9 mouse cellular contexts compared by ENCODE assay signal in the genomic region with DNA sequence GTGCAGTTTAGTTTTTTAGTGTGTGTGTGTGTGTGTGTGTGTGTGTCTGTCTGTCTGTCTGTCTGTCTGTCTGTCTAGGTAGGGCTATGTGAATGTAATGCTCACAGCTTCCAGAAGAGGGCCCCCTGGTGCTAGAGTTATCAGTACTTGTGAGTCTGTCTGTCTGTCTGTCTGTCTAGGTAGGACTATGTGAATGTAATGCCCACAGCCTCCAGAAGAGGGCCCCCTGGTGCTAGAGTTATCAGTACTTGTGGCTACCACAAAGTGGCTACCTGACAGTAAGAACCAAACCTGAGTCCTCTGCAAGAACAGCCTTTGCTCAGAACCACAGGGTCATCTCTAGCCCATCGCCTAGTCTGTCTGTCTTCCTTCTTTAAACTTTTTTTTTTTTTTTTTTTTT. TPM values are rescaled to one million over a fixed set of nuclear protein-coding genes. Genes with fewer than 3 reads are reported as not detected.
DNase-seq lines count a peak whose midpoint lies in the region; ATAC-seq and TF ChIP-seq lines count a peak whose summit lies in the region.
"Had no signal": no experiment of that assay in that cellular context is flagged by ENCODE, and none has a peak within 500 bp of the region (broad histone marks: within the 10 kb centered on the region; RNA-seq: fewer than 3 reads in every experiment).

No protein-coding gene starts in this region.

- H3K9me3 ChIP-seq in forebrain, embryonic 10.5 days, result no peaks in the 10 kb centered on the region
- H3K9me3 ChIP-seq in forebrain, embryonic 12.5 days, result no peaks in the 10 kb centered on the region
- no peaks in the 10 kb centered on the region for H3K9me3 ChIP-seq in ES-Bruce4 (replicated peaks; ENCODE audit: control insufficient read depth, insufficient read depth, low read length, poor library complexity, severe bottlenecking)
- no peaks in the 10 kb centered on the region for H3K9me3 ChIP-seq in lung, postnatal 0 days (ENCODE audit: low read length)
- H3K9me3 ChIP-seq: megakaryocyte, embryonic 14.5 days had no signal

- H3K4me3 ChIP-seq in forebrain, embryonic 10.5 days, result no peak overlapping the region
- H3K4me3 ChIP-seq in forebrain, embryonic 12.5 days (replicated peaks), result no peak overlapping the region
- no peak overlapping the region for H3K4me3 ChIP-seq in ES-Bruce4 (ENCODE audit: low read depth, low read length)
- H3K4me3 ChIP-seq in lung, postnatal 0 days (ENCODE audit: low read depth, low read length), result no peak overlapping the region
- H3K4me3 ChIP-seq: megakaryocyte, embryonic 14.5 days had no signal

- H3K9ac ChIP-seq in forebrain, embryonic 12.5 days, result no peak overlapping the region
- no peak overlapping the region for H3K9ac ChIP-seq in ES-Bruce4 (ENCODE audit: low read depth, poor library complexity, severe bottlenecking)
- no peak overlapping the region for H3K9ac ChIP-seq in lung, postnatal 0 days (replicated peaks; ENCODE audit: low read depth)

- H3K4me1 ChIP-seq in forebrain, embryonic 10.5 days, result peaks cover 39% of the 10 kb centered on the region
- peaks cover 30% of the 10 kb centered on the region for H3K4me1 ChIP-seq in forebrain, embryonic 12.5 days
- no peaks in the 10 kb centered on the region for H3K4me1 ChIP-seq in ES-Bruce4 (ENCODE audit: control insufficient read depth, insufficient read depth, low read length)
- no peaks in the 10 kb centered on the region for H3K4me1 ChIP-seq in lung, postnatal 0 days (ENCODE audit: insufficient read depth, low read depth, low read length)

- H3K36me3 ChIP-seq in forebrain, embryonic 10.5 days (replicated peaks), result 0 out of 2 replicates have a peak, but pooled peaks cover 4% of the 10 kb centered on the region
- H3K36me3 ChIP-seq in forebrain, embryonic 12.5 days (replicated peaks), result peaks cover 6% of the 10 kb centered on the region; the same call in 1 of the 2 replicates
- H3K36me3 ChIP-seq in ES-Bruce4 (ENCODE audit: control insufficient read depth, insufficient read depth, low read length, poor library complexity, severe bottlenecking), result no peaks in the 10 kb centered on the region
- no peaks in the 10 kb centered on the region for H3K36me3 ChIP-seq in lung, postnatal 0 days (ENCODE audit: insufficient read depth, low read length)

- 47% methylated on average over 1 of the region's 1 CpGs for WGBS in forebrain, embryonic 10.5 days
- 64% methylated on average over 1 of the region's 1 CpGs for WGBS in forebrain, embryonic 12.5 days
- WGBS in large intestine, adult 2 months, result 93% methylated on average over 1 of the region's 1 CpGs
- 77% methylated on average over 1 of the region's 1 CpGs for WGBS in lung, postnatal 0 days

- TF ChIP-seq CTCF in ES-Bruce4 (IDR thresholded peaks at IDR 0.05; ENCODE audit: low read depth, low read length), result peak; percentile 52
- TF ChIP-seq CTCF in lung, postnatal 0 days (IDR thresholded peaks at IDR 0.05), result peak; percentile 90

- ATAC-seq in forebrain, embryonic 12.5 days (ENCODE audit: low FRiP score), result no peak
- peak; percentile 26 for ATAC-seq in lung, postnatal 0 days

- TF ChIP-seq POLR2A in ES-Bruce4 (IDR thresholded peaks at IDR 0.05; ENCODE audit: insufficient read depth, low read length), result no peak

- no peaks in the 10 kb centered on the region for H3K27me3 ChIP-seq in forebrain, embryonic 10.5 days (ENCODE audit: poor library complexity, severe bottlenecking)
- H3K27me3 ChIP-seq in forebrain, embryonic 12.5 days, result no peaks in the 10 kb centered on the region
- no peaks in the 10 kb centered on the region for H3K27me3 ChIP-seq in ES-Bruce4 (ENCODE audit: control insufficient read depth, insufficient read depth, low read length, poor library complexity, severe bottlenecking)
- H3K27me3 ChIP-seq in lung, postnatal 0 days (replicated peaks; ENCODE audit: insufficient read depth, low read length), result no peaks in the 10 kb centered on the region
- H3K27me3 ChIP-seq: megakaryocyte, embryonic 14.5 days had no signal

- no peak overlapping the region for H3K27ac ChIP-seq in forebrain, embryonic 10.5 days
- H3K27ac ChIP-seq in forebrain, embryonic 12.5 days, result no peak overlapping the region
- no peak overlapping the region for H3K27ac ChIP-seq in ES-Bruce4 (ENCODE audit: insufficient read depth, low read length)
- H3K27ac ChIP-seq in lung, postnatal 0 days (ENCODE audit: low read length), result no peak overlapping the region

- DNase-seq in forebrain, embryonic 10.5 days (ENCODE audit: extremely low spot score, low spot score), result peak; percentile 63
- peak; percentile 80 for DNase-seq in c-Kit-positive CD71-positive TER-119-negative erythroid progenitor cells, embryonic 14.5 days (ENCODE audit: low read depth)
- peak; percentile 64 for DNase-seq in gastrocnemius, adult 18-20 months (ENCODE audit: low spot score)
- peak; percentile 50 for DNase-seq in large intestine, adult 2 months (ENCODE audit: low read depth, low spot score)
- peak; percentile 80 for DNase-seq in lung, postnatal 0 days (ENCODE audit: low spot score)
- peak; percentile 34 to 58 for DNase-seq in spleen, postnatal 10 days (ENCODE audit: low spot score in 2 of 2)

- H3K4me2 ChIP-seq in forebrain, embryonic 12.5 days, result no peak overlapping the region
- H3K4me2 ChIP-seq in lung, postnatal 0 days (replicated peaks; ENCODE audit: low read depth, low read length), result no peak overlapping the region

- no peak for TF ChIP-seq EP300 in ES-Bruce4 (IDR thresholded peaks at IDR 0.05; ENCODE audit: insufficient read depth, low read depth, low read length)
- TF ChIP-seq EP300 in lung, postnatal 0 days (IDR thresholded peaks at IDR 0.05), result no peak

RNA-seq across cellular contexts. Expression of a gene that starts 16.2 kb away (rescaled TPM):
- polyA plus RNA-seq in forebrain, embryonic 10.5 days (2016; fragmentation: Nextera tagmentation; extraction: Ambion mirVana), result 5.0 and 6.0 TPM in 2 replicates
- polyA plus RNA-seq in forebrain, embryonic 12.5 days (2016; fragmentation: Nextera tagmentation; extraction: Ambion mirVana), result 11.1 and 12.2 TPM in 2 replicates
- 15.8 and 16.8 TPM in 2 replicates for polyA plus RNA-seq in ES-Bruce4 (2011; ENCODE audit: insufficient read depth, insufficient read length, low read depth, missing spikeins)
- 1 to 10 TPM; 3.0 to 3.5 TPM for total RNA-seq in gastrocnemius, adult 18-20 months (2021)
- polyA plus RNA-seq in large intestine, adult 2 months (2012; rRNA removed), result 5.0 and 9.2 TPM in 2 replicates
- polyA plus RNA-seq in lung, postnatal 0 days (2015; fragmentation: Nextera tagmentation; extraction: Ambion mirVana), result 3.3 and 4.1 TPM in 2 replicates

RNA-seq across cellular contexts. Expression of a gene that starts 35.3 kb away (rescaled TPM):
- polyA plus RNA-seq in forebrain, embryonic 10.5 days (2016; fragmentation: Nextera tagmentation; extraction: Ambion mirVana), result 1.5 and 1.9 TPM in 2 replicates
- 1.6 and 2.7 TPM in 2 replicates for polyA plus RNA-seq in forebrain, embryonic 12.5 days (2016; fragmentation: Nextera tagmentation; extraction: Ambion mirVana)
- polyA plus RNA-seq in ES-Bruce4 (2011; ENCODE audit: insufficient read depth, insufficient read length, low read depth, missing spikeins), result 4.5 and 11.9 TPM in 2 replicates
- 1 to 10 TPM; 1.6 to 2.6 TPM for total RNA-seq in gastrocnemius, adult 18-20 months (2021)
- polyA plus RNA-seq in large intestine, adult 2 months (2012; rRNA removed), result 0.14 and 0.17 TPM in 2 replicates
- 0.64 and 1.4 TPM in 2 replicates for polyA plus RNA-seq in lung, postnatal 0 days (2015; fragmentation: Nextera tagmentation; extraction: Ambion mirVana)

RNA-seq across cellular contexts. Expression of a gene that starts 35.3 kb away (rescaled TPM):
- 43.4 and 47.5 TPM in 2 replicates for polyA plus RNA-seq in forebrain, embryonic 10.5 days (2016; fragmentation: Nextera tagmentation; extraction: Ambion mirVana)
- polyA plus RNA-seq in forebrain, embryonic 12.5 days (2016; fragmentation: Nextera tagmentation; extraction: Ambion mirVana), result 38.5 and 41.5 TPM in 2 replicates
- 26.4 and 36.9 TPM in 2 replicates for polyA plus RNA-seq in ES-Bruce4 (2011; ENCODE audit: insufficient read depth, insufficient read length, low read depth, missing spikeins)
- 10 to 100 TPM; 14.7 to 15.4 TPM for total RNA-seq in gastrocnemius, adult 18-20 months (2021)
- polyA plus RNA-seq in large intestine, adult 2 months (2012; rRNA removed), result 21.7 and 23.7 TPM in 2 replicates
- 31.6 and 32.8 TPM in 2 replicates for polyA plus RNA-seq in lung, postnatal 0 days (2015; fragmentation: Nextera tagmentation; extraction: Ambion mirVana)

RNA-seq across cellular contexts. Expression of a gene that starts 35.4 kb away (rescaled TPM):
- 43.2 and 45.4 TPM in 2 replicates for polyA plus RNA-seq in forebrain, embryonic 10.5 days (2016; fragmentation: Nextera tagmentation; extraction: Ambion mirVana)
- 32.7 and 33.7 TPM in 2 replicates for polyA plus RNA-seq in forebrain, embryonic 12.5 days (2016; fragmentation: Nextera tagmentation; extraction: Ambion mirVana)
- 24.9 and 25.7 TPM in 2 replicates for polyA plus RNA-seq in ES-Bruce4 (2011; ENCODE audit: insufficient read depth, insufficient read length, low read depth, missing spikeins)
- total RNA-seq in gastrocnemius, adult 18-20 months (2021), result 10 to 100 TPM; 13.9 to 15.3 TPM
- 8.4 and 10.4 TPM in 2 replicates for polyA plus RNA-seq in large intestine, adult 2 months (2012; rRNA removed)
- 9.9 and 10.4 TPM in 2 replicates for polyA plus RNA-seq in lung, postnatal 0 days (2015; fragmentation: Nextera tagmentation; extraction: Ambion mirVana)

RNA-seq across cellular contexts. Expression of a gene that starts 41.5 kb away (rescaled TPM):
- polyA plus RNA-seq in forebrain, embryonic 10.5 days (2016; fragmentation: Nextera tagmentation; extraction: Ambion mirVana), result 362 and 379 TPM in 2 replicates
- 346 and 368 TPM in 2 replicates for polyA plus RNA-seq in forebrain, embryonic 12.5 days (2016; fragmentation: Nextera tagmentation; extraction: Ambion mirVana)
- polyA plus RNA-seq in ES-Bruce4 (2011; ENCODE audit: insufficient read depth, insufficient read length, low read depth, missing spikeins), result 221 and 231 TPM in 2 replicates
- 100 to 1,000 TPM; 121 to 123 TPM for total RNA-seq in gastrocnemius, adult 18-20 months (2021)
- 105 and 126 TPM in 2 replicates for polyA plus RNA-seq in large intestine, adult 2 months (2012; rRNA removed)
- polyA plus RNA-seq in lung, postnatal 0 days (2015; fragmentation: Nextera tagmentation; extraction: Ambion mirVana), result 303 and 324 TPM in 2 replicates
